Mouse (Mus musculus) forebrain, embryonic 14.5 days (tissue): ENCODE results near the gene B430305J03Rik. TPM values are rescaled to one million over a fixed set of nuclear protein-coding genes. Genes with fewer than 3 reads are reported as not detected.
A peak's percentile ranks its signal among the peaks of the same experiment; 100 is the strongest.

ENCODE experiments used
- ATAC-seq: fragments of 200-750 bp; cut with Nextera tagmentation; 2 replicates; pipeline ENCODE4 v1.8.0; 2017; ENCODE audit warnings: mild to moderate bottlenecking, moderate library complexity
- DNase-seq: peaks from one replicate; pipeline ENCODE4 v3.0.0-alpha.2; 2015; ENCODE audit warnings: low spot score
- H3K27ac ChIP-seq: fragments of 300-500 bp; sonication (generic); 2 replicates; pipeline ENCODE4 v1.5.1; 2014; ENCODE audit warnings: low read depth, mild to moderate bottlenecking, control low read depth, low read length, moderate library complexity
- H3K27me3 ChIP-seq: fragments of 300-500 bp; sonication (generic); replicated peaks from 2 replicates; pipeline ENCODE4 v1.6.1; 2014; ENCODE audit warnings: low read length, control low read depth, mixed read lengths; ENCODE audit not compliant: control insufficient read depth, insufficient read depth
- H3K36me3 ChIP-seq: fragments of 300-500 bp; sonication (generic); 2 replicates; pipeline ENCODE4 v1.6.1; 2014; ENCODE audit warnings: low read length, control low read depth; ENCODE audit not compliant: control insufficient read depth, insufficient read depth
- H3K4me1 ChIP-seq: fragments of 300-500 bp; sonication (generic); 2 replicates; pipeline ENCODE4 v1.6.1; 2014; ENCODE audit warnings: antibody characterized with exemption, low read length, control low read depth; ENCODE audit not compliant: control insufficient read depth, insufficient read depth
- H3K4me2 ChIP-seq: fragments of 300-500 bp; sonication (generic); 2 replicates; pipeline ENCODE4 v1.6.1; 2014; ENCODE audit warnings: mild to moderate bottlenecking, control low read depth, low read length
- H3K4me3 ChIP-seq: fragments of 300-500 bp; sonication (generic); 2 replicates; pipeline ENCODE4 v1.5.1; 2014; ENCODE audit warnings: low read depth, low read length, control low read depth
- H3K9ac ChIP-seq: fragments of 300-500 bp; sonication (generic); 2 replicates; pipeline ENCODE4 v1.6.1; 2014; ENCODE audit warnings: mild to moderate bottlenecking, low read length, control low read depth, moderate library complexity
- H3K9me3 ChIP-seq: fragments of 300-500 bp; sonication (generic); replicated peaks from 2 replicates; pipeline ENCODE4 v1.6.1; 2016; ENCODE audit warnings: low read length, control low read depth, mixed read lengths; ENCODE audit not compliant: control insufficient read depth
- WGBS: fragments of 180-500 bp; shearing (Covaris S2); extraction: QIAGEN DNeasy Blood & Tissue Kit; methylation state at CpG from one replicate; pipeline ENCODE4 v1.1.7; 2014; 5-methylcytosine and 5-hydroxymethylcytosine counted together
- polyA plus RNA-seq: library from polyadenylated mRNA; unstranded; fragments of >200 nt; fragmentation: Nextera tagmentation; extraction: Ambion mirVana; gene quantifications from 2 replicates; pipeline ENCODE4 v1.2.1, GENCODE M21; 2014

B430305J03Rik gene
- not detected in 2 replicates for polyA plus RNA-seq

GRCm38 (mm10) chr3:61365779-61366373 lies at the start of gene B430305J03Rik:
B430305J03Rik (minus strand) TSS chr3:61365951.
- no peaks in the 10 kb centered on the region for H3K27me3 ChIP-seq
- H3K9ac ChIP-seq, result peak within 1 kb of the TSS; percentile 90
- no peaks in the 10 kb centered on the region for H3K9me3 ChIP-seq
- H3K27ac ChIP-seq, result peak within 1 kb of the TSS; percentile 92
- peak within 1 kb of the TSS; percentile 88 for H3K4me3 ChIP-seq
- 2% methylated on average over 10 of the region's 10 CpGs for WGBS
- DNase-seq, result peak; percentile 55
- no peaks in the 10 kb centered on the region for H3K36me3 ChIP-seq
- ATAC-seq, result no peak
- peak within 1 kb of the TSS; percentile 87 for H3K4me2 ChIP-seq
- H3K4me1 ChIP-seq, result peaks cover 20% of the 10 kb centered on the region

- no peak for DNase-seq
Measured at GRCm38 (mm10) chr3:61409683-61410082, 43.9 kb upstream of the B430305J03Rik start.

GRCm38 (mm10) chr3:61406921-61407320 lies 41.2 kb upstream of the B430305J03Rik start:
- Histone ChIP-seq H3K4me2 (no peak overlapping the region), H3K9me3 (no peaks in the 10 kb centered on the region), H3K27me3 (no peaks in the 10 kb centered on the region), H3K36me3 (no peaks in the 10 kb centered on the region), H3K27ac (no peak overlapping the region), H3K9ac (no peak overlapping the region), H3K4me3 (no peak overlapping the region), H3K4me1 (no peaks in the 10 kb centered on the region)
- DNase-seq, result no peak
- 81% methylated on average over 4 of the region's 4 CpGs for WGBS
- ATAC-seq, result no peak

More at GRCm38 (mm10) chr3:61409683-61410082, 43.9 kb upstream of the B430305J03Rik start:
- H3K27me3 ChIP-seq, result no peaks in the 10 kb centered on the region
- no peak overlapping the region for H3K4me3 ChIP-seq
- H3K9me3 ChIP-seq, result no peaks in the 10 kb centered on the region
- H3K27ac ChIP-seq, result no peak overlapping the region
- H3K4me2 ChIP-seq, result no peak overlapping the region
- H3K9ac ChIP-seq, result no peak overlapping the region
- H3K36me3 ChIP-seq, result no peaks in the 10 kb centered on the region
- 84% methylated on average over 6 of the region's 6 CpGs for WGBS
- no peak for ATAC-seq
- no peaks in the 10 kb centered on the region for H3K4me1 ChIP-seq

- Histone ChIP-seq H3K36me3 (no peaks in the 10 kb centered on the region), H3K4me2 (no peak overlapping the region), H3K4me3 (no peak overlapping the region), H3K27me3 (no peaks in the 10 kb centered on the region), H3K9ac (no peak overlapping the region), H3K9me3 (no peaks in the 10 kb centered on the region), H3K27ac (no peak overlapping the region), H3K4me1 (no peaks in the 10 kb centered on the region)
- DNase-seq (peak; percentile 16), ATAC-seq (no peak)
- 71% methylated on average over 1 of the region's 1 CpGs for WGBS
Measured at GRCm38 (mm10) chr3:61400823-61401387, 35.2 kb upstream of the B430305J03Rik start.

GRCm38 (mm10) chr3:61396728-61397127 lies 31.0 kb upstream of the B430305J03Rik start:
- Histone ChIP-seq H3K27me3 (no peaks in the 10 kb centered on the region), H3K27ac (no peak overlapping the region), H3K9ac (no peak overlapping the region), H3K4me2 (no peak overlapping the region), H3K36me3 (no peaks in the 10 kb centered on the region), H3K4me1 (no peaks in the 10 kb centered on the region), H3K4me3 (no peak overlapping the region), H3K9me3 (no peaks in the 10 kb centered on the region)
- 7% methylated on average over 2 of the region's 2 CpGs for WGBS
- DNase-seq (no peak), ATAC-seq (no peak)

GRCm38 (mm10) chr3:61395382-61395781 lies 29.6 kb upstream of the B430305J03Rik start:
- Histone ChIP-seq H3K4me1 (no peaks in the 10 kb centered on the region), H3K9ac (no peak overlapping the region), H3K27ac (no peak overlapping the region), H3K4me2 (no peak overlapping the region), H3K27me3 (no peaks in the 10 kb centered on the region), H3K36me3 (no peaks in the 10 kb centered on the region), H3K9me3 (no peaks in the 10 kb centered on the region), H3K4me3 (no peak overlapping the region)
- DNase-seq (no peak), ATAC-seq (no peak)
- WGBS, result 89% methylated on average over 3 of the region's 3 CpGs

- H3K4me2 ChIP-seq, result no peak overlapping the region
Measured at GRCm38 (mm10) chr3:61393520-61393919, 27.8 kb upstream of the B430305J03Rik start.

GRCm38 (mm10) chr3:61392881-61393280 lies 27.1 kb upstream of the B430305J03Rik start:
- Histone ChIP-seq H3K9me3 (no peaks in the 10 kb centered on the region), H3K27me3 (no peaks in the 10 kb centered on the region), H3K36me3 (no peaks in the 10 kb centered on the region), H3K27ac (no peak overlapping the region), H3K4me3 (no peak overlapping the region), H3K9ac (no peak overlapping the region), H3K4me2 (no peak overlapping the region), H3K4me1 (no peaks in the 10 kb centered on the region)
- DNase-seq (no peak), ATAC-seq (no peak)
- 92% methylated on average over 1 of the region's 1 CpGs for WGBS

More at GRCm38 (mm10) chr3:61393520-61393919, 27.8 kb upstream of the B430305J03Rik start:
- H3K27ac ChIP-seq, result no peak overlapping the region
- no peak overlapping the region for H3K4me3 ChIP-seq
- H3K9ac ChIP-seq, result no peak overlapping the region
- no peaks in the 10 kb centered on the region for H3K9me3 ChIP-seq
- no peaks in the 10 kb centered on the region for H3K27me3 ChIP-seq
- DNase-seq, result no peak
- ATAC-seq, result no peak
- H3K4me1 ChIP-seq, result no peaks in the 10 kb centered on the region
- WGBS, result 76% methylated on average over 3 of the region's 3 CpGs
- H3K36me3 ChIP-seq, result no peaks in the 10 kb centered on the region

- Histone ChIP-seq H3K36me3 (no peaks in the 10 kb centered on the region), H3K27me3 (no peaks in the 10 kb centered on the region), H3K4me3 (no peak overlapping the region), H3K27ac (no peak overlapping the region), H3K9ac (no peak overlapping the region), H3K9me3 (no peaks in the 10 kb centered on the region), H3K4me1 (no peaks in the 10 kb centered on the region), H3K4me2 (no peak overlapping the region)
- ATAC-seq (no peak), DNase-seq (no peak)
- 91% methylated on average over 4 of the region's 4 CpGs for WGBS
Measured at GRCm38 (mm10) chr3:61391564-61391963, 25.8 kb upstream of the B430305J03Rik start.
